Mouse (Mus musculus): ENCODE data around the gene Platr17.
"Not testable (repeated sequence)": the region's sequence is repeated elsewhere in the genome, so short reads cannot be mapped to it uniquely, and the experiment has no call there.

The Platr17 gene

GRCm38 (mm10) chr17:33902079-33902478 lies 2.9 kb upstream of the Platr17 start:
- DNase-seq (ENCODE audit: extremely low read depth, insufficient read length, low spot score), result no peak

GRCm38 (mm10) chr17:33902491-33902890 lies 2.4 kb upstream of the Platr17 start:
- no peak for DNase-seq (ENCODE audit: extremely low read depth, insufficient read length, low spot score)

GRCm38 (mm10) chr17:33903911-33904651 lies 854 bp upstream of the Platr17 start:
- DNase-seq (ENCODE audit: extremely low read depth, insufficient read length, low spot score), result not testable (repeated sequence)

GRCm38 (mm10) chr17:33908331-33909076 lies 3.6 kb downstream of the Platr17 start:
- peak; percentile 73 for DNase-seq (ENCODE audit: extremely low read depth, insufficient read length, low spot score)

GRCm38 (mm10) chr17:33909077-33909868 lies 4.3 kb downstream of the Platr17 start, which contains the start of gene Daxx:
Daxx (plus strand) TSS chr17:33909414.
- DNase-seq (ENCODE audit: extremely low read depth, insufficient read length, low spot score), result peak; percentile 99

- DNase-seq (ENCODE audit: extremely low read depth, insufficient read length, low spot score), result no peak
These were observed 4.9 kb downstream of the Platr17 start for GRCm38 (mm10) chr17:33909869-33910250.

GRCm38 (mm10) chr17:33910346-33911051 lies 5.6 kb downstream of the Platr17 start:
- DNase-seq (ENCODE audit: extremely low read depth, insufficient read length, low spot score), result no peak

- no peak for DNase-seq (ENCODE audit: extremely low read depth, insufficient read length, low spot score)
These were observed 6.3 kb downstream of the Platr17 start for GRCm38 (mm10) chr17:33911052-33911812.

GRCm38 (mm10) chr17:33911813-33912414 lies 7.0 kb downstream of the Platr17 start:
- DNase-seq (ENCODE audit: extremely low read depth, insufficient read length, low spot score), result no peak

GRCm38 (mm10) chr17:33913264-33913663 lies 8.3 kb downstream of the Platr17 start:
- DNase-seq (ENCODE audit: extremely low read depth, insufficient read length, low spot score), result no peak

- no peak for DNase-seq (ENCODE audit: extremely low read depth, insufficient read length, low spot score)
These were observed 9.0 kb downstream of the Platr17 start for GRCm38 (mm10) chr17:33913905-33914304.

- DNase-seq (ENCODE audit: extremely low read depth, insufficient read length, low spot score), result no peak
These were observed 10.0 kb downstream of the Platr17 start for GRCm38 (mm10) chr17:33914969-33915391.

- DNase-seq (ENCODE audit: extremely low read depth, insufficient read length, low spot score), result peak; percentile 95
These were observed 10.8 kb downstream of the Platr17 start, which contains the start of the genes Tapbp and Zbtb22 for GRCm38 (mm10) chr17:33915671-33916250. Tapbp (plus strand) TSS chr17:33915899. Zbtb22 (plus strand) TSS chr17:33915904.

- DNase-seq (ENCODE audit: extremely low read depth, insufficient read length, low spot score), result no peak
These were observed 11.4 kb downstream of the Platr17 start for GRCm38 (mm10) chr17:33916294-33916693.

GRCm38 (mm10) chr17:33916847-33917655 lies 12.1 kb downstream of the Platr17 start:
- no peak for DNase-seq (ENCODE audit: extremely low read depth, insufficient read length, low spot score)

- DNase-seq (ENCODE audit: extremely low read depth, insufficient read length, low spot score), result no peak
These were observed 12.8 kb downstream of the Platr17 start for GRCm38 (mm10) chr17:33917656-33918292.
